Mouse (Mus musculus): ENCODE data around the gene Zfp445.

DNA sequence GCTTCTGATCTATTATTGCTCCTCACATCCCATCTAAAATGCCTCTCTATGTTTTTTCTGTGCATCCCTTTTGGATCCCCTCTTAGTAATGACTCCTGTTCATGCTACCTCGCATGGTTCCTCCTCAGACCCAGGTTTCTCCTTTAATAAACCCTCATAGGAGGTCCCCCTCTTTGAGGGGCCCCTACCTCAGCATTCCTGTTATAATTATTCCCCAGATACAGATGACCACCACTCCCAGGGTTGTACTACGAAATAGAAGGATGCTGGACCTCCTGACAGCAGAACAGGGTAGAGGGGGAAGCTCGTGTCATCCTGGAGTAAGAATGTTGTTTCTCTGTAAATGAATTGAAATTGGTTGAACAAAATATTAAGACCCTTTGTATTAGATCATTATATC is 19.6 kb upstream of the Zfp445 start, which contains the start of gene Zkscan7:
- no peak for TF ChIP-seq FLI1 (IDR thresholded peaks at IDR 0.05; ENCODE audit: low read length)
- no peak for TF ChIP-seq GATA1 (IDR thresholded peaks at IDR 0.05; ENCODE audit: borderline replicate concordance, low read length)

Data from megakaryocyte, embryonic 14.5 days (primary cell).